In the genomic region with DNA sequence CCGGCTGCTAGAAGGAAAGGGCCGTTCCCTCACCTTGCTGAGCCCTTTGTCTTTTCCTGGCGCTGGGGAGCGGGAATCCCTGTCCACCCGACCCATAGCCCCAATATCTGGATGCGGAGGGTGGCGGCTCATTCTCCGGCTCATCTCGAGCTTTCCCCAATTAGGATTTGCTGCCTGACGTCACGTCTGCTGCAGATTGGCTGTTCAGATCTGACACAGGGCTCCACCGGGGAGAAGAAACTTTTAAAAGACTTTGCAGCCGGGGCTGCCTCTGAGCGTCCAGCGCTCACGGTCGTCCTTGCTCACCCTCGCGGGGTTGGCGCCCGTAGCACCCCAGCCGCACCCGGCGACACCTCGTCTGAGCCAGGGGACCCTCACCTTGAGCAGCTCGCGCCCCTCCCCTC, we compare ENCODE assay signal across 8 mouse cellular contexts. TPM values are rescaled to one million over a fixed set of nuclear protein-coding genes. Genes with fewer than 3 reads are reported as not detected.
DNase-seq lines count a peak whose midpoint lies in the region; ATAC-seq and TF ChIP-seq lines count a peak whose summit lies in the region.

TSS of gene Ltbp1 (plus strand) at position 288 of the 404 bp plus-strand sequence.

- DNase-seq in spleen, postnatal 36 days (ENCODE audit: low spot score in 2 of 2): peak; percentile 9 to 19
- no peak for DNase-seq in spleen, postnatal 10 days (ENCODE audit: low spot score in 2 of 2)
- peak; percentile 94 for DNase-seq in embryonic facial prominence, embryonic 14.5 days (ENCODE audit: low spot score)
- DNase-seq in kidney, adult 9 months: peak; percentile 54
- peak; percentile 14 for DNase-seq in liver, embryonic 13.5 days
- peak; percentile 50 for DNase-seq in testis, postnatal 14 days (ENCODE audit: low spot score)

- H3K27ac ChIP-seq in embryonic facial prominence, embryonic 14.5 days (replicated peaks; ENCODE audit: low read depth, low read length): peak within 1 kb of the TSS; percentile 94
- H3K27ac ChIP-seq in heart, embryonic 11.5 days (ENCODE audit: low read depth, low read length): peak within 1 kb of the TSS; percentile 97
- peak within 1 kb of the TSS; percentile 19; the same call in 1 of the 2 replicates for H3K27ac ChIP-seq in liver, embryonic 13.5 days

- H3K4me3 ChIP-seq in embryonic facial prominence, embryonic 14.5 days (ENCODE audit: low read depth, low read length): peak within 1 kb of the TSS; percentile 92
- H3K4me3 ChIP-seq in heart, embryonic 11.5 days (ENCODE audit: low read depth, low read length): peak within 1 kb of the TSS; percentile 88
- H3K4me3 ChIP-seq in liver, embryonic 13.5 days (replicated peaks): peak within 1 kb of the TSS; percentile 68
- H3K4me3 ChIP-seq in myocyte: peak within 1 kb of the TSS; percentile 30

- peak; percentile 89 for ATAC-seq in embryonic facial prominence, embryonic 14.5 days (ENCODE audit: low read depth)
- ATAC-seq in heart, embryonic 11.5 days (replicated peaks; ENCODE audit: insufficient number of reproducible peaks, low FRiP score, low TSS enrichment): peak; percentile 73
- ATAC-seq in liver, embryonic 13.5 days (ENCODE audit: low read depth): peak; percentile 76

- TF ChIP-seq POLR2A in myocyte (IDR thresholded peaks at IDR 0.05; ENCODE audit: insufficient read length, low read depth): peak; percentile 69

- H3K4me1 ChIP-seq in embryonic facial prominence, embryonic 14.5 days (ENCODE audit: control insufficient read depth, insufficient read depth, low read length): peaks cover 8% of the 10 kb centered on the region
- H3K4me1 ChIP-seq in heart, embryonic 11.5 days (ENCODE audit: control insufficient read depth, insufficient read depth, low read length): peaks cover 13% of the 10 kb centered on the region; the same call in 1 of the 2 replicates
- peaks cover 19% of the 10 kb centered on the region for H3K4me1 ChIP-seq in liver, embryonic 13.5 days (replicated peaks)

- peak within 1 kb of the TSS; percentile 87 for H3K4me2 ChIP-seq in embryonic facial prominence, embryonic 14.5 days (ENCODE audit: low read depth, low read length)
- peak within 1 kb of the TSS; percentile 78 for H3K4me2 ChIP-seq in heart, embryonic 11.5 days
- peak within 1 kb of the TSS; percentile 95 for H3K4me2 ChIP-seq in liver, embryonic 13.5 days
- peak within 1 kb of the TSS; percentile 100 for H3K4me2 ChIP-seq in myocyte (ENCODE audit: low read depth)

- H3K79me2 ChIP-seq in myocyte (ENCODE audit: control insufficient read depth, insufficient read depth): no peaks in the 10 kb centered on the region

- H3ac ChIP-seq in myocyte (ENCODE audit: control insufficient read depth, insufficient read length): peak within 1 kb of the TSS; percentile 21

- peak within 1 kb of the TSS; percentile 88 for H3K9ac ChIP-seq in embryonic facial prominence, embryonic 14.5 days (ENCODE audit: low read depth, low read length)
- peak within 1 kb of the TSS; percentile 93 for H3K9ac ChIP-seq in heart, embryonic 11.5 days (ENCODE audit: low read depth, low read length)
- H3K9ac ChIP-seq in liver, embryonic 13.5 days: peak within 1 kb of the TSS; percentile 66

- no peaks in the 10 kb centered on the region for H3K36me3 ChIP-seq in embryonic facial prominence, embryonic 14.5 days (ENCODE audit: control insufficient read depth, insufficient read depth, low read length)
- 0 out of 2 replicates have a peak, but pooled peaks cover 2% of the 10 kb centered on the region for H3K36me3 ChIP-seq in heart, embryonic 11.5 days (ENCODE audit: control insufficient read depth, insufficient read depth, low read length)
- no peaks in the 10 kb centered on the region for H3K36me3 ChIP-seq in liver, embryonic 13.5 days
- no peaks in the 10 kb centered on the region for H3K36me3 ChIP-seq in myocyte (ENCODE audit: control insufficient read depth, insufficient read depth)

- WGBS in embryonic facial prominence, embryonic 14.5 days: under 1% methylated on average over 26 of the region's 27 CpGs
- 0% methylated on average over 27 of the region's 27 CpGs for WGBS in heart, embryonic 11.5 days (ENCODE audit: insufficient replicate concordance)
- WGBS in liver, embryonic 13.5 days (ENCODE audit: insufficient replicate concordance): under 1% methylated on average over 27 of the region's 27 CpGs

- H3K27me3 ChIP-seq in embryonic facial prominence, embryonic 14.5 days (replicated peaks; ENCODE audit: control insufficient read depth, insufficient read depth, low read length): no peaks in the 10 kb centered on the region
- H3K27me3 ChIP-seq in heart, embryonic 11.5 days (ENCODE audit: control insufficient read depth, insufficient read depth, low read length): no peaks in the 10 kb centered on the region
- H3K27me3 ChIP-seq in liver, embryonic 13.5 days: peaks cover 28% of the 10 kb centered on the region
- H3K27me3 ChIP-seq in myocyte (ENCODE audit: control insufficient read depth, insufficient read depth, insufficient read length): no peaks in the 10 kb centered on the region

- H3K9me3 ChIP-seq in embryonic facial prominence, embryonic 14.5 days (ENCODE audit: control insufficient read depth, low read length): no peaks in the 10 kb centered on the region
- no peaks in the 10 kb centered on the region for H3K9me3 ChIP-seq in heart, embryonic 11.5 days (replicated peaks; ENCODE audit: control insufficient read depth, low read length)
- no peaks in the 10 kb centered on the region for H3K9me3 ChIP-seq in liver, embryonic 13.5 days (replicated peaks)

TF ChIP-seq in myocyte, 11 proteins besides CTCF, POLR2A, EP300 and RAD21:
- TF ChIP-seq POLR2AphosphoS2 (IDR thresholded peaks at IDR 0.05; ENCODE audit: insufficient read length, low read depth) (no peak), TCF12 (IDR thresholded peaks at IDR 0.05; ENCODE audit: insufficient read depth, poor library complexity, severe bottlenecking) (no peak), TCF3 (IDR thresholded peaks at IDR 0.05; ENCODE audit: insufficient read length, low read depth) (no peak), CEBPB (IDR thresholded peaks at IDR 0.05; ENCODE audit: insufficient read depth, poor library complexity, severe bottlenecking) (no peak)

RNA-seq across cellular contexts. Expression of gene Ltbp1, which starts in this region (rescaled TPM):
- 53.9 and 60.7 TPM in 2 replicates for polyA plus RNA-seq in embryonic facial prominence, embryonic 14.5 days (2014; fragmentation: Nextera tagmentation; extraction: Ambion mirVana)
- 45.4 and 51.9 TPM in 2 replicates for polyA plus RNA-seq in heart, embryonic 11.5 days (2014; fragmentation: Nextera tagmentation; extraction: Ambion mirVana)
- polyA plus RNA-seq in liver, embryonic 13.5 days (2015; fragmentation: Nextera tagmentation; extraction: Ambion mirVana): 2.7 and 2.9 TPM in 2 replicates
- polyA plus RNA-seq in myocyte (2012; fragmentation: generic; extraction: Trizol): 19.4 TPM

Comparison
In these comparisons a context has a peak if more than half of its experiments do, and no peak if none do; other contexts are left out.
1. DNase-seq: peak in spleen, postnatal 36 days (2 of 2), embryonic facial prominence, embryonic 14.5 days (single experiment), kidney, adult 9 months (single experiment), liver, embryonic 13.5 days (single experiment) and testis, postnatal 14 days (single experiment); none in spleen, postnatal 10 days (0 of 2).
2. H3K27ac ChIP-seq: peak in every context shown above with its lines; median percentile 97 in heart, embryonic 11.5 days; 94 in embryonic facial prominence, embryonic 14.5 days; 19 in liver, embryonic 13.5 days.
3. H3K4me3 ChIP-seq: peak in every context shown above with its lines; median percentile 92 in embryonic facial prominence, embryonic 14.5 days; 88 in heart, embryonic 11.5 days; 68 in liver, embryonic 13.5 days; 30 in myocyte.
4. Peak in every context shown above with its lines, with median percentiles within 50 percentile points of each other: ATAC-seq, H3K4me2 ChIP-seq and H3K9ac ChIP-seq.